Mouse (Mus musculus) small intestine, adult 10 weeks (tissue): ENCODE results near the gene Serp2. TPM values are rescaled to one million over a fixed set of nuclear protein-coding genes. Genes with fewer than 3 reads are reported as not detected.

Experiments used
- polyA plus RNA-seq: library from polyadenylated mRNA; stranded (reverse); fragments of 350-450 nt; fragmentation: Illumina TruSeq; extraction: RNeasy Lipid Tissue Mini Kit (QIAGEN cat#74804); gene quantifications from one replicate; pipeline ENCODE4 v1.2.3, GENCODE M21; 2014; ENCODE audit warnings: low replicate concordance

The Serp2 gene
- polyA plus RNA-seq: 1.2 TPM

GRCm38 (mm10) chr14:76556852-76557208, at the start of gene Serp2:
Serp2 (minus strand) TSS chr14:76556889.

Other genes starting within 250 kb of the Serp2 start
- gene Tsc22d1, start 141.9 kb downstream of the Serp2 start, polyA plus RNA-seq: 598 TPM